Mouse (Mus musculus) limb, embryonic 10.5 days (tissue): ENCODE measurements at regions not wholly inside any gene's neighbourhood (a gene's known extent, or its start where the extent isn't known, plus 50 kb on each side); places are given as distances from the start of the nearest gene placed in this dataset.

Experiments
- DNase-seq: peaks from one replicate; pipeline ENCODE4 v3.0.0-alpha.2; 2017; ENCODE audit warnings: low spot score
- H3K27ac ChIP-seq: fragments of 300-500 bp; sonication (generic); 2 replicates; pipeline ENCODE4 v1.5.1; 2016; ENCODE audit warnings: mild to moderate bottlenecking
- H3K27me3 ChIP-seq: fragments of 300-500 bp; sonication (generic); 2 replicates; pipeline ENCODE4 v1.6.1; 2016; ENCODE audit warnings: low read depth, mild to moderate bottlenecking; ENCODE audit not compliant: poor library complexity, severe bottlenecking
- H3K36me3 ChIP-seq: fragments of 300-500 bp; sonication (generic); 2 replicates; pipeline ENCODE4 v1.6.1; 2016; ENCODE audit warnings: mild to moderate bottlenecking, moderate library complexity
- H3K4me1 ChIP-seq: fragments of 300-500 bp; sonication (generic); 2 replicates; pipeline ENCODE4 v1.6.1; 2016
- H3K4me3 ChIP-seq: fragments of 300-500 bp; sonication (generic); 2 replicates; pipeline ENCODE4 v1.5.1; 2016; ENCODE audit warnings: mild to moderate bottlenecking, moderate library complexity
- H3K9me3 ChIP-seq: fragments of 300-500 bp; sonication (generic); replicated peaks from 2 replicates; pipeline ENCODE4 v1.6.1; 2016; ENCODE audit warnings: mild to moderate bottlenecking
- WGBS: fragments of 180-500 bp; shearing (Covaris S2); methylation state at CpG from one replicate; pipeline ENCODE4 v1.1.7; 2016; 5-methylcytosine and 5-hydroxymethylcytosine counted together

- no peaks in the 10 kb centered on the region for H3K27me3 ChIP-seq
- H3K4me3 ChIP-seq: no peak overlapping the region
- 83% methylated on average over 5 of the region's 5 CpGs for WGBS
- no peaks in the 10 kb centered on the region for H3K4me1 ChIP-seq
- H3K27ac ChIP-seq: no peak overlapping the region
- H3K36me3 ChIP-seq: no peaks in the 10 kb centered on the region
- DNase-seq: no peak
- H3K9me3 ChIP-seq: no peaks in the 10 kb centered on the region
These were observed 450.8 kb downstream of the 9430069I07Rik start for GRCm38 (mm10) chr15:33906727-33907479.

GRCm38 (mm10) chr15:33896076-33896475 lies 461.6 kb downstream of the 9430069I07Rik start:
- Histone ChIP-seq H3K4me3 (no peak overlapping the region), H3K4me1 (no peaks in the 10 kb centered on the region), H3K36me3 (no peaks in the 10 kb centered on the region), H3K9me3 (no peaks in the 10 kb centered on the region), H3K27ac (no peak overlapping the region), H3K27me3 (no peaks in the 10 kb centered on the region)
- no peak for DNase-seq
- 77% methylated on average over 2 of the region's 2 CpGs for WGBS

- no peaks in the 10 kb centered on the region for H3K9me3 ChIP-seq
- H3K27me3 ChIP-seq: no peaks in the 10 kb centered on the region
- DNase-seq: no peak
- H3K36me3 ChIP-seq: no peaks in the 10 kb centered on the region
- no peaks in the 10 kb centered on the region for H3K4me1 ChIP-seq
- WGBS: 90% methylated on average over 4 of the region's 4 CpGs
- H3K4me3 ChIP-seq: no peak overlapping the region
- no peak overlapping the region for H3K27ac ChIP-seq
These were observed 467.1 kb downstream of the 9430069I07Rik start for GRCm38 (mm10) chr15:33890606-33891005.

- Histone ChIP-seq H3K27me3 (no peaks in the 10 kb centered on the region), H3K27ac (no peak overlapping the region), H3K36me3 (no peaks in the 10 kb centered on the region), H3K4me1 (no peaks in the 10 kb centered on the region), H3K9me3 (no peaks in the 10 kb centered on the region), H3K4me3 (no peak overlapping the region)
- WGBS: 70% methylated on average over 1 of the region's 1 CpGs
- no peak for DNase-seq
These were observed 468.8 kb downstream of the 9430069I07Rik start for GRCm38 (mm10) chr15:33888865-33889368.

- Histone ChIP-seq H3K4me3 (no peak overlapping the region), H3K4me1 (no peaks in the 10 kb centered on the region), H3K36me3 (no peaks in the 10 kb centered on the region), H3K27ac (no peak overlapping the region), H3K9me3 (no peaks in the 10 kb centered on the region), H3K27me3 (no peaks in the 10 kb centered on the region)
- no peak for DNase-seq
- 84% methylated on average over 3 of the region's 3 CpGs for WGBS
These were observed 495.4 kb downstream of the 9430069I07Rik start for GRCm38 (mm10) chr15:33862224-33862752.

- no peaks in the 10 kb centered on the region for H3K9me3 ChIP-seq
- H3K36me3 ChIP-seq: no peaks in the 10 kb centered on the region
- WGBS: 93% methylated on average over 1 of the region's 1 CpGs
- DNase-seq: no peak
- H3K4me1 ChIP-seq: no peaks in the 10 kb centered on the region
- H3K4me3 ChIP-seq: no peak overlapping the region
- no peaks in the 10 kb centered on the region for H3K27me3 ChIP-seq
- no peak overlapping the region for H3K27ac ChIP-seq
These were observed 532.1 kb downstream of the 9430069I07Rik start for GRCm38 (mm10) chr15:33825435-33826088.

- no peaks in the 10 kb centered on the region for H3K9me3 ChIP-seq
- no peaks in the 10 kb centered on the region for H3K27me3 ChIP-seq
- 95% methylated on average over 3 of the region's 3 CpGs for WGBS
- DNase-seq: no peak
- H3K36me3 ChIP-seq: no peaks in the 10 kb centered on the region
- H3K4me1 ChIP-seq: no peaks in the 10 kb centered on the region
- H3K27ac ChIP-seq: no peak overlapping the region
- H3K4me3 ChIP-seq: no peak overlapping the region
These were observed 532.8 kb downstream of the 9430069I07Rik start for GRCm38 (mm10) chr15:33824826-33825225.

GRCm38 (mm10) chr15:33780960-33781359 lies 576.7 kb downstream of the 9430069I07Rik start:
- Histone ChIP-seq H3K9me3 (no peaks in the 10 kb centered on the region), H3K4me3 (no peak overlapping the region), H3K27ac (no peak overlapping the region), H3K36me3 (no peaks in the 10 kb centered on the region), H3K4me1 (no peaks in the 10 kb centered on the region), H3K27me3 (no peaks in the 10 kb centered on the region)
- no peak for DNase-seq
- 92% methylated on average over 2 of the region's 2 CpGs for WGBS

GRCm38 (mm10) chr15:33759496-33759895 lies 598.2 kb downstream of the 9430069I07Rik start:
- H3K27ac ChIP-seq: no peak overlapping the region
- no peaks in the 10 kb centered on the region for H3K4me1 ChIP-seq
- WGBS: 76% methylated on average over 6 of the region's 6 CpGs
- no peaks in the 10 kb centered on the region for H3K36me3 ChIP-seq
- DNase-seq: no peak
- no peaks in the 10 kb centered on the region for H3K9me3 ChIP-seq
- no peaks in the 10 kb centered on the region for H3K27me3 ChIP-seq
- no peak overlapping the region for H3K4me3 ChIP-seq

GRCm38 (mm10) chr15:33758771-33759170 lies 598.9 kb downstream of the 9430069I07Rik start:
- DNase-seq: no peak
- Histone ChIP-seq H3K4me1 (no peaks in the 10 kb centered on the region), H3K9me3 (no peaks in the 10 kb centered on the region), H3K4me3 (no peak overlapping the region), H3K27ac (no peak overlapping the region), H3K27me3 (no peaks in the 10 kb centered on the region), H3K36me3 (no peaks in the 10 kb centered on the region)
- WGBS: 93% methylated on average over 1 of the region's 1 CpGs
